Mouse (Mus musculus): ENCODE measurements around the gene Erlec1. TPM values are rescaled to one million over a fixed set of nuclear protein-coding genes. Genes with fewer than 3 reads are reported as not detected.

Erlec1 gene
- polyA plus RNA-seq, 1 experiment, result 10.3 TPM

GRCm38 (mm10) chr11:30912311-30912710 is 41.8 kb downstream of the Erlec1 start:
- Histone ChIP-seq H3K79me2 (ENCODE audit: control insufficient read depth, insufficient read depth) (no peaks in the 10 kb centered on the region), H3ac (ENCODE audit: control insufficient read depth, insufficient read length, low read depth) (no peak overlapping the region), H3K27me3 (ENCODE audit: control insufficient read depth, insufficient read depth, insufficient read length) (no peaks in the 10 kb centered on the region), H3K36me3 (ENCODE audit: control insufficient read depth, insufficient read depth) (no peaks in the 10 kb centered on the region), H3K4me3 (ENCODE audit: insufficient read depth, poor library complexity, severe bottlenecking) (no peak overlapping the region), H3K79me3 (ENCODE audit: low read depth) (no peaks in the 10 kb centered on the region)
- TF ChIP-seq CEBPB (IDR thresholded peaks at IDR 0.05; ENCODE audit: low read depth) (no peak), MYOG (IDR thresholded peaks at IDR 0.05; ENCODE audit: control insufficient read depth, extremely low read depth, insufficient read length) (no peak), FOSL1 (IDR thresholded peaks at IDR 0.05; ENCODE audit: insufficient read depth, low read length, poor library complexity, severe bottlenecking) (no peak), MAX (IDR thresholded peaks at IDR 0.05) (no peak), USF1 (IDR thresholded peaks at IDR 0.05; ENCODE audit: low read depth) (no peak), MYOD1 (IDR thresholded peaks at IDR 0.05; ENCODE audit: control insufficient read depth, insufficient read length, low read depth) (no peak), CTCF (IDR thresholded peaks at IDR 0.05; ENCODE audit: control insufficient read depth, insufficient read depth, insufficient read length) (no peak)

DNA sequence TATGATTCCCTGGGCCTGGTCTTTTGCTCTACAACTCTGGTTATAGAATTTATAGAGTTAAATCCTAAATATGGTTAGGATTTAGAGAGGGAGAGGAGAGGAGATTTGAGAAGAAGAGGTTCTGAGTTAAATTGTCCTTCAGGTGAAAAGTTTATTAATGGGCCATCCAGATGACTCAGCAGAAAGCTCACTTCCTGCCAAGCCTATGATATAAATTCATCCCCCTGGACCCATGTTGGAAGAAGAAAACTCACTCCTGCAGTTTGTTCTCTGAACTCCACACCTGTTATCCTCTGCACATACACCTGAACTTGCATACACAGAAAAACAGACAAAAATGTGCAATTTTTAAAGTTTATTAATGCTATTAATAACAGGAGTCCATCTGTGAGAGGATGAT is 54.8 kb downstream of the Erlec1 start:
- no peak overlapping the region for H3K4me3 ChIP-seq (ENCODE audit: insufficient read depth, poor library complexity, severe bottlenecking)
- no peaks in the 10 kb centered on the region for H3K79me2 ChIP-seq (ENCODE audit: control insufficient read depth, insufficient read depth)
- TF ChIP-seq CTCF (IDR thresholded peaks at IDR 0.05; ENCODE audit: control insufficient read depth, insufficient read depth, insufficient read length) (no peak), MYOD1 (IDR thresholded peaks at IDR 0.05; ENCODE audit: control insufficient read depth, insufficient read length, low read depth) (no peak), USF1 (IDR thresholded peaks at IDR 0.05; ENCODE audit: low read depth) (no peak), MAX (IDR thresholded peaks at IDR 0.05) (no peak), CEBPB (IDR thresholded peaks at IDR 0.05; ENCODE audit: low read depth) (no peak), FOSL1 (IDR thresholded peaks at IDR 0.05; ENCODE audit: insufficient read depth, low read length, poor library complexity, severe bottlenecking) (no peak), MYOG (IDR thresholded peaks at IDR 0.05; ENCODE audit: control insufficient read depth, extremely low read depth, insufficient read length) (no peak)
- H3ac ChIP-seq (ENCODE audit: control insufficient read depth, insufficient read length, low read depth), result no peak overlapping the region
- H3K27me3 ChIP-seq (ENCODE audit: control insufficient read depth, insufficient read depth, insufficient read length), result no peaks in the 10 kb centered on the region
- H3K79me3 ChIP-seq (ENCODE audit: low read depth), result no peaks in the 10 kb centered on the region
- no peaks in the 10 kb centered on the region for H3K36me3 ChIP-seq (ENCODE audit: control insufficient read depth, insufficient read depth)

DNA sequence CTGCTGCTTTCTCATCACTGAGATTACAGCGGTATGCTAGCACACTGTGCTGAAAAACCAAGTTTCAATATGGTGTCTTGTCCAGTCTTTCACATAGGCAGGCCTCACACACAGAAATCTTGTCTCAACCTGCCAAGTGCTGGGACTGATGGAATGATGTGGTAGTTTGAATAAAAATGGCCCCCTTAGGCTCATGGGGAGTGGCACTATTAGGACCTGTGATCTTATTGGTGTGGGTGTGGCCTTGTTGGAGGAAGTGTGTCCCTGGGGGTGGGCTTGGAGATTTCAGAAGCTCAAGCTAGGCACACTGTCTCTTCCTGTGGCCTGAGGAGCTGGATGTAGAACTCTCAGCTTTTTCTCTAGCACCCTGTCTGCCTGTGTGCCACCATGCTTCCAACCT is 57.9 kb downstream of the Erlec1 start:
- no peaks in the 10 kb centered on the region for H3K27me3 ChIP-seq (ENCODE audit: control insufficient read depth, insufficient read depth, insufficient read length)
- TF ChIP-seq USF1 (IDR thresholded peaks at IDR 0.05; ENCODE audit: low read depth) (no peak), CEBPB (IDR thresholded peaks at IDR 0.05; ENCODE audit: low read depth) (no peak), MAX (IDR thresholded peaks at IDR 0.05) (no peak), MYOD1 (IDR thresholded peaks at IDR 0.05; ENCODE audit: control insufficient read depth, insufficient read length, low read depth) (no peak), CTCF (IDR thresholded peaks at IDR 0.05; ENCODE audit: control insufficient read depth, insufficient read depth, insufficient read length) (no peak), MYOG (IDR thresholded peaks at IDR 0.05; ENCODE audit: control insufficient read depth, extremely low read depth, insufficient read length) (no peak), FOSL1 (IDR thresholded peaks at IDR 0.05; ENCODE audit: insufficient read depth, low read length, poor library complexity, severe bottlenecking) (no peak)
- H3K36me3 ChIP-seq (ENCODE audit: control insufficient read depth, insufficient read depth), result no peaks in the 10 kb centered on the region
- no peaks in the 10 kb centered on the region for H3K79me3 ChIP-seq (ENCODE audit: low read depth)
- no peaks in the 10 kb centered on the region for H3K79me2 ChIP-seq (ENCODE audit: control insufficient read depth, insufficient read depth)
- no peak overlapping the region for H3K4me3 ChIP-seq (ENCODE audit: insufficient read depth, poor library complexity, severe bottlenecking)
- no peak overlapping the region for H3ac ChIP-seq (ENCODE audit: control insufficient read depth, insufficient read length, low read depth)

DNA sequence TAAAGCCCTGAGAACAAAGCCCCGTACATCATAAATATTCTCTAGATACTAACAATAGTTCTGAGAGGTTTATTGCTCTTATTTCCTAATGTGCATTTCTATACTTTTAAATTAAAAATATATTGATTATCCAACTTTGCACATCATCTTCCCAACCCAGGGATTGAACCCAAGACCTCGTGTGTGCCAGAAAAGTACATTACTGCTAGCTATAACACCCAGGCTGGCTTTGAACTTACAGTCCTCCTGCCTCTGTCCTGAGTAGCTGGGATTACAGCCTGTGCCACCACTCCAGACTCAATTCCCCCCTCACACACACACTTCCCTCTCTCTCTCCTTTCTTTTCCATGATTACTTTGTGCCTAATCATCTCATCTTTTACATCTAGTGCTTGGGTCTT is 66.0 kb downstream of the Erlec1 start:
- H3K79me3 ChIP-seq (ENCODE audit: low read depth), result no peaks in the 10 kb centered on the region
- TF ChIP-seq USF1 (IDR thresholded peaks at IDR 0.05; ENCODE audit: low read depth), result no peak
- no peak for TF ChIP-seq CTCF (IDR thresholded peaks at IDR 0.05; ENCODE audit: control insufficient read depth, insufficient read depth, insufficient read length)
- TF ChIP-seq CEBPB (IDR thresholded peaks at IDR 0.05; ENCODE audit: low read depth), result no peak
- no peak for TF ChIP-seq FOSL1 (IDR thresholded peaks at IDR 0.05; ENCODE audit: insufficient read depth, low read length, poor library complexity, severe bottlenecking)
- TF ChIP-seq MAX (IDR thresholded peaks at IDR 0.05), result no peak
- no peak for TF ChIP-seq MYOG (IDR thresholded peaks at IDR 0.05; ENCODE audit: control insufficient read depth, extremely low read depth, insufficient read length)
- TF ChIP-seq MYOD1 (IDR thresholded peaks at IDR 0.05; ENCODE audit: control insufficient read depth, insufficient read length, low read depth), result no peak

GRCm38 (mm10) chr11:30885171-30885871 is 68.8 kb downstream of the Erlec1 start, which contains the start of the genes Gpr75 and Asb3:
TSS of gene Gpr75 (plus strand) at chr11:30885358.
TSS of gene Asb3 (plus strand) at chr11:30885416.
- Histone ChIP-seq H3K4me3 (ENCODE audit: insufficient read depth, poor library complexity, severe bottlenecking) (no peak within 1 kb of the TSS), H3K27me3 (ENCODE audit: control insufficient read depth, insufficient read depth, insufficient read length) (no peaks in the 10 kb centered on the region), H3K79me2 (ENCODE audit: control insufficient read depth, insufficient read depth) (no peaks in the 10 kb centered on the region), H3K79me3 (ENCODE audit: low read depth) (no peaks in the 10 kb centered on the region), H3ac (ENCODE audit: control insufficient read depth, insufficient read length, low read depth) (no peak within 1 kb of the TSS), H3K36me3 (ENCODE audit: control insufficient read depth, insufficient read depth) (peaks cover 2% of the 10 kb centered on the region)
- TF ChIP-seq MAX (IDR thresholded peaks at IDR 0.05) (no peak), FOSL1 (IDR thresholded peaks at IDR 0.05; ENCODE audit: insufficient read depth, low read length, poor library complexity, severe bottlenecking) (no peak), MYOD1 (IDR thresholded peaks at IDR 0.05; ENCODE audit: control insufficient read depth, insufficient read length, low read depth) (no peak), CEBPB (IDR thresholded peaks at IDR 0.05; ENCODE audit: low read depth) (no peak), CTCF (IDR thresholded peaks at IDR 0.05; ENCODE audit: control insufficient read depth, insufficient read depth, insufficient read length) (no peak), MYOG (IDR thresholded peaks at IDR 0.05; ENCODE audit: control insufficient read depth, extremely low read depth, insufficient read length) (no peak), USF1 (IDR thresholded peaks at IDR 0.05; ENCODE audit: low read depth) (no peak)

More for the DNA sequence above, 66.0 kb downstream of the Erlec1 start:
- Histone ChIP-seq H3K36me3 (ENCODE audit: control insufficient read depth, insufficient read depth) (no peaks in the 10 kb centered on the region), H3K79me2 (ENCODE audit: control insufficient read depth, insufficient read depth) (no peaks in the 10 kb centered on the region), H3ac (ENCODE audit: control insufficient read depth, insufficient read length, low read depth) (no peak overlapping the region), H3K27me3 (ENCODE audit: control insufficient read depth, insufficient read depth, insufficient read length) (no peaks in the 10 kb centered on the region), H3K4me3 (ENCODE audit: insufficient read depth, poor library complexity, severe bottlenecking) (no peak overlapping the region)

Other genes with a start within 250 kb of the Erlec1 start
- gene Psme4, start 182.6 kb downstream of the Erlec1 start, polyA plus RNA-seq (2012; fragmentation: generic; extraction: Trizol), result 13.3 TPM
- gene Gpr75, start 69.0 kb downstream of the Erlec1 start, polyA plus RNA-seq (2012; fragmentation: generic; extraction: Trizol), result 0.06 TPM
- 6.4 TPM for gene Asb3, start 68.9 kb downstream of the Erlec1 start, polyA plus RNA-seq (2012; fragmentation: generic; extraction: Trizol)
- 4.2 TPM for gene Chac2, start 32.0 kb upstream of the Erlec1 start, polyA plus RNA-seq (2012; fragmentation: generic; extraction: Trizol)
- gene Gm17332, start 228.1 kb upstream of the Erlec1 start, polyA plus RNA-seq (2012; fragmentation: generic; extraction: Trizol), result not detected